Comparison of ENCODE assay signal across 7 mouse cellular contexts in the genomic region with DNA sequence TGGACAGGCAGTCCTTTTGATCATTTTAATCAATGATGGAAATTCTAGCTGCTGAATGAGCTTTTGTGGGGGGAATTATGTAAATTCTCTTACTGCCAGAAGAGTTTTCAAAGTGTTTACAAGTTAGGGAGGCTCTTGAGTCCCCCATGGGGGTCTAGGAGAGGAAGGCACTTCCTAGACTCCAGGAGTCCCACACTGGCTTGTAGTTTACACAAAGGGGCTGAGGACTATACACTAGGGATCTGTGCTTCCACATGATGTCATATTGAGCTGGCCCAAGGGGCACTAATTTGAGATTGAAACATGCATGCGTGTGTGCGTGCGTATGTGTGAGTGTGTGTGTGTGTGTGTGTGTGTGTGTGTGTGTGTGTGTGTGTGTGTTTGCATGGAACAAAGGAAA. TPM values are rescaled to one million over a fixed set of nuclear protein-coding genes. Genes with fewer than 3 reads are reported as not detected.
DNase-seq lines count a peak whose midpoint lies in the region; ATAC-seq lines count a peak whose summit lies in the region.

No protein-coding gene starts in this region.

- DNase-seq in lung, adult 18-20 months = no peak
- DNase-seq in Muller cell, postnatal 12 days (ENCODE audit: inconsistent ontology term) = no peak
- no peak for DNase-seq in retina, embryonic 14.5 days (ENCODE audit: low spot score)

- peaks cover 15% of the 10 kb centered on the region for H3K4me1 ChIP-seq in lung, embryonic 15.5 days
- H3K4me1 ChIP-seq in forebrain, embryonic 16.5 days (replicated peaks; ENCODE audit: control insufficient read depth, insufficient read depth, low read length) = peaks cover 15% of the 10 kb centered on the region
- H3K4me1 ChIP-seq in limb, embryonic 15.5 days = peaks cover 27% of the 10 kb centered on the region
- 0 out of 2 replicates have a peak, but pooled peaks cover 4% of the 10 kb centered on the region for H3K4me1 ChIP-seq in stomach, embryonic 15.5 days

- H3K9ac ChIP-seq in lung, embryonic 15.5 days = peak overlapping the region; percentile 52
- peak overlapping the region; percentile 60 for H3K9ac ChIP-seq in forebrain, embryonic 16.5 days (replicated peaks; ENCODE audit: low read depth, low read length)
- H3K9ac ChIP-seq in limb, embryonic 15.5 days = peak overlapping the region; percentile 53; the same call in 1 of the 2 replicates
- 0 out of 2 replicates have a peak overlapping the region, but pooled peaks have one; percentile 22 for H3K9ac ChIP-seq in stomach, embryonic 15.5 days

- H3K27me3 ChIP-seq in lung, embryonic 15.5 days = no peaks in the 10 kb centered on the region
- no peaks in the 10 kb centered on the region for H3K27me3 ChIP-seq in forebrain, embryonic 16.5 days (replicated peaks; ENCODE audit: control insufficient read depth, insufficient read depth, low read length)
- H3K27me3 ChIP-seq in limb, embryonic 15.5 days = no peaks in the 10 kb centered on the region
- H3K27me3 ChIP-seq in stomach, embryonic 15.5 days (replicated peaks) = no peaks in the 10 kb centered on the region

- 64% methylated on average over 3 of the region's 3 CpGs for WGBS in lung, embryonic 15.5 days
- WGBS in forebrain, embryonic 16.5 days = 42% methylated on average over 3 of the region's 3 CpGs
- 61% methylated on average over 3 of the region's 3 CpGs for WGBS in limb, embryonic 15.5 days
- WGBS in stomach, embryonic 15.5 days = 65% methylated on average over 3 of the region's 3 CpGs

- peak overlapping the region; percentile 79 for H3K4me2 ChIP-seq in lung, embryonic 15.5 days
- peak overlapping the region; percentile 58 for H3K4me2 ChIP-seq in forebrain, embryonic 16.5 days (ENCODE audit: low read length)
- peak overlapping the region; percentile 68 for H3K4me2 ChIP-seq in limb, embryonic 15.5 days
- H3K4me2 ChIP-seq in stomach, embryonic 15.5 days = peak overlapping the region; percentile 83

- peak overlapping the region; percentile 94 for H3K27ac ChIP-seq in lung, embryonic 15.5 days
- peak overlapping the region; percentile 91 for H3K27ac ChIP-seq in forebrain, embryonic 16.5 days (ENCODE audit: low read length)
- peak overlapping the region; percentile 94 for H3K27ac ChIP-seq in limb, embryonic 15.5 days
- peak overlapping the region; percentile 81 for H3K27ac ChIP-seq in stomach, embryonic 15.5 days

- no peaks in the 10 kb centered on the region for H3K36me3 ChIP-seq in lung, embryonic 15.5 days
- no peaks in the 10 kb centered on the region for H3K36me3 ChIP-seq in forebrain, embryonic 16.5 days (ENCODE audit: control insufficient read depth, insufficient read depth)
- H3K36me3 ChIP-seq in limb, embryonic 15.5 days = no peaks in the 10 kb centered on the region
- H3K36me3 ChIP-seq in stomach, embryonic 15.5 days = no peaks in the 10 kb centered on the region

- H3K9me3 ChIP-seq in lung, embryonic 15.5 days = no peaks in the 10 kb centered on the region
- H3K9me3 ChIP-seq in forebrain, embryonic 16.5 days (ENCODE audit: control insufficient read depth, low read length) = no peaks in the 10 kb centered on the region
- no peaks in the 10 kb centered on the region for H3K9me3 ChIP-seq in limb, embryonic 15.5 days
- no peaks in the 10 kb centered on the region for H3K9me3 ChIP-seq in stomach, embryonic 15.5 days

- H3K4me3 ChIP-seq in lung, embryonic 15.5 days = peak overlapping the region; percentile 61
- peak overlapping the region; percentile 56 for H3K4me3 ChIP-seq in forebrain, embryonic 16.5 days (replicated peaks; ENCODE audit: low read length)
- peak overlapping the region; percentile 56 for H3K4me3 ChIP-seq in limb, embryonic 15.5 days
- H3K4me3 ChIP-seq in stomach, embryonic 15.5 days (replicated peaks) = peak overlapping the region; percentile 62

- ATAC-seq in lung, embryonic 15.5 days (ENCODE audit: borderline replicate concordance, extremely low read depth, low FRiP score, low TSS enrichment) = peak; percentile 32; the same call in 1 of the 2 replicates
- ATAC-seq in forebrain, embryonic 16.5 days = peak; percentile 42
- no peak for ATAC-seq in limb, embryonic 15.5 days (ENCODE audit: insufficient number of reproducible peaks, low FRiP score, low TSS enrichment, low read depth)
- ATAC-seq in stomach, embryonic 15.5 days (ENCODE audit: insufficient read depth, low FRiP score, low read depth) = no peak

RNA-seq across cellular contexts. Expression of a gene that starts 0.7 kb away (rescaled TPM):
- 16.1 and 16.4 TPM in 2 replicates for polyA plus RNA-seq in lung, embryonic 15.5 days (2015; fragmentation: Nextera tagmentation; extraction: Ambion mirVana)
- 14.4 and 17.8 TPM in 2 replicates for polyA plus RNA-seq in forebrain, embryonic 16.5 days (2015; fragmentation: Nextera tagmentation; extraction: Ambion mirVana)
- 15.0 and 15.2 TPM in 2 replicates for polyA plus RNA-seq in limb, embryonic 15.5 days (2015; fragmentation: Nextera tagmentation; extraction: Ambion mirVana)
- 8.7 and 9.8 TPM in 2 replicates for polyA plus RNA-seq in stomach, embryonic 15.5 days (2015; fragmentation: Nextera tagmentation; extraction: Ambion mirVana)

RNA-seq across cellular contexts. Expression of a gene that starts 29.1 kb away (rescaled TPM):
- 0.15 and 0.24 TPM in 2 replicates for polyA plus RNA-seq in lung, embryonic 15.5 days (2015; fragmentation: Nextera tagmentation; extraction: Ambion mirVana)
- 0.22 TPM in 1 of 2 replicates, not detected in the other for polyA plus RNA-seq in forebrain, embryonic 16.5 days (2015; fragmentation: Nextera tagmentation; extraction: Ambion mirVana)
- polyA plus RNA-seq in limb, embryonic 15.5 days (2015; fragmentation: Nextera tagmentation; extraction: Ambion mirVana) = 0.18 and 0.38 TPM in 2 replicates
- polyA plus RNA-seq in stomach, embryonic 15.5 days (2015; fragmentation: Nextera tagmentation; extraction: Ambion mirVana) = 0.12 and 0.40 TPM in 2 replicates

Comparison
In these comparisons a context has a peak if more than half of its experiments do, and no peak if none do; other contexts are left out.
1. ATAC-seq: peak in lung, embryonic 15.5 days (single experiment) and forebrain, embryonic 16.5 days (single experiment); none in limb, embryonic 15.5 days (single experiment) and stomach, embryonic 15.5 days (single experiment).
2. Peak in every context shown above with its lines, with median percentiles within 50 percentile points of each other: H3K27ac ChIP-seq, H3K4me2 ChIP-seq, H3K4me3 ChIP-seq and H3K9ac ChIP-seq.